Mouse (Mus musculus) ES-E14 (cell line): ENCODE measurements around the gene Prkd3. TPM values are rescaled to one million over a fixed set of nuclear protein-coding genes. Genes with fewer than 3 reads are reported as not detected.

Source experiments
- DNase-seq: peaks from one replicate; pipeline ENCODE4 v3.0.0-alpha.2; 2013; ENCODE audit warnings: low read depth, low spot score
- H3K27ac ChIP-seq: 2 replicates; pipeline ENCODE4 v1.5.1; 2012; ENCODE audit warnings: low read depth, mild to moderate bottlenecking, low read length, moderate library complexity, mixed read lengths; ENCODE audit not compliant: poor library complexity, insufficient read depth, severe bottlenecking
- H3K36me3 ChIP-seq: 2 replicates; pipeline ENCODE4 v1.6.1; 2012; ENCODE audit warnings: mild to moderate bottlenecking, low read length, moderate library complexity, mixed read lengths; ENCODE audit not compliant: control insufficient read depth, poor library complexity, insufficient read depth, severe bottlenecking
- H3K4me1 ChIP-seq, 2 experiments: fragments of 150-350 bp in 1 of 2; sonication (generic) in 1 of 2; 2 replicates each; pipeline ENCODE4 v1.6.1; 2012; ENCODE audit warnings: low read length in 2 of 2, mild to moderate bottlenecking in 1 of 2, mixed read lengths in 1 of 2; ENCODE audit not compliant: control insufficient read depth in 2 of 2, insufficient read depth in 2 of 2, poor library complexity in 1 of 2
- H3K4me3 ChIP-seq, 2 experiments: fragments of 150-350 bp in 1 of 2; sonication (generic) in 1 of 2; 2 replicates each; pipeline ENCODE4 v1.5.1; 2012; ENCODE audit warnings: low read length in 2 of 2, low read depth in 1 of 2, mild to moderate bottlenecking in 1 of 2, mixed read lengths in 1 of 2; ENCODE audit not compliant: insufficient read depth in 1 of 2, poor library complexity in 1 of 2, severe bottlenecking in 1 of 2
- H3K9ac ChIP-seq: 2 replicates; pipeline ENCODE4 v1.6.1; 2012; ENCODE audit warnings: low read depth, mild to moderate bottlenecking, low read length, mixed read lengths; ENCODE audit not compliant: poor library complexity, insufficient read depth, severe bottlenecking
- H3K9me3 ChIP-seq: fragments of 150-350 bp; sonication (generic); 2 replicates; pipeline ENCODE4 v1.6.1; 2012; ENCODE audit warnings: low read depth, mild to moderate bottlenecking, low read length; ENCODE audit not compliant: control insufficient read depth, insufficient read depth
- CHD2 ChIP-seq: IDR thresholded peaks from 2 replicates; pipeline ENCODE4 v1.6.1; 2014; ENCODE audit warnings: mild to moderate bottlenecking, low read depth, low read length, inconsistent platforms
- HCFC1 ChIP-seq: IDR thresholded peaks from 2 replicates; pipeline ENCODE4 v1.6.1; 2012; ENCODE audit warnings: low read length, inconsistent platforms, borderline replicate concordance; ENCODE audit not compliant: insufficient read depth
- MAFK ChIP-seq: IDR thresholded peaks from 2 replicates; pipeline ENCODE4 v1.6.1; 2014; ENCODE audit warnings: mild to moderate bottlenecking, low read depth, low read length, inconsistent platforms; ENCODE audit not compliant: insufficient read depth
- ZC3H11A ChIP-seq: IDR thresholded peaks from 2 replicates; pipeline ENCODE4 v1.6.1; 2012; ENCODE audit warnings: low read depth, mild to moderate bottlenecking, inconsistent platforms, low read length, borderline replicate concordance
- ZNF384 ChIP-seq: IDR thresholded peaks from 2 replicates; pipeline ENCODE4 v1.6.1; 2012; ENCODE audit warnings: low read depth, low read length, inconsistent platforms
- in situ Hi-C, 2 experiments: fragments of 600-800 bp; cut with MboI; formaldehyde crosslinking; loops; one replicate each; pipeline ENCODE4 v1.15.1; 2025; ENCODE audit warnings: low sequenced_read_pairs in 2 of 2, inconsistent platforms in 1 of 2; ENCODE audit not compliant: unreplicated experiment in 2 of 2
- total RNA-seq: library from RNA; depleted of rRNA; stranded (reverse); fragments of 300-350 nt; gene quantifications from 2 replicates; pipeline ENCODE4 v1.2.3, GENCODE M21; 2012

The Prkd3 gene
- total RNA-seq, 1 experiment: 25.7 TPM

DNA sequence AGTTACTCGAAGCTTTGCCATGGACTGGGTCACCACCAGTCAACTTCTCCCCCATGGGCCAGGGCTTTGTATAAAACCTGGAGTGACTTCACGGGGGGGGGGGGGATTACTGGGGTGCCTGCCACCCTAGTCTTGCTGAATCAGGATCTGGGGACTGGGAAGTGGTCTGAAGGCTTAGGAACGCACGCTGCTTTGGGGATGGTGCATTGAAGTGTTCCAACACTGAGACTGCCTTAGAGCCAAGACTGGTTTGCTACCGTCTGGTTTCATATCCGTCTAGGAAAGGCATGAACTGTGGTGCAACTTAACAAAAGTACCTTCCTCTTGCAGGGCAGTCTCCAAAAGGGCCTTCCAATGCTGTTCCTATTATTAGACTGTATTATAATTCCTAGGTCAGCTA lies 102.9 kb downstream of the Prkd3 start:
- DNase-seq: no peak
- H3K9me3 ChIP-seq: no peaks in the 10 kb centered on the region
- peaks cover 21% of the 10 kb centered on the region for H3K36me3 ChIP-seq
- peaks cover 3 to 4% of the 10 kb centered on the region in 2 experiments; a peak in 3 of 4 replicates for H3K4me1 ChIP-seq
- no peak overlapping the region for H3K9ac ChIP-seq
- peak overlapping the region in 1 of 2 experiments; percentile 60; a peak in 2 of 4 replicates for H3K4me3 ChIP-seq
- in situ Hi-C loops: no loop called here
- H3K27ac ChIP-seq: no peak overlapping the region
- TF ChIP-seq MAFK (no peak), ZNF384 (no peak), ZC3H11A (no peak), HCFC1 (no peak), CHD2 (no peak)

DNA sequence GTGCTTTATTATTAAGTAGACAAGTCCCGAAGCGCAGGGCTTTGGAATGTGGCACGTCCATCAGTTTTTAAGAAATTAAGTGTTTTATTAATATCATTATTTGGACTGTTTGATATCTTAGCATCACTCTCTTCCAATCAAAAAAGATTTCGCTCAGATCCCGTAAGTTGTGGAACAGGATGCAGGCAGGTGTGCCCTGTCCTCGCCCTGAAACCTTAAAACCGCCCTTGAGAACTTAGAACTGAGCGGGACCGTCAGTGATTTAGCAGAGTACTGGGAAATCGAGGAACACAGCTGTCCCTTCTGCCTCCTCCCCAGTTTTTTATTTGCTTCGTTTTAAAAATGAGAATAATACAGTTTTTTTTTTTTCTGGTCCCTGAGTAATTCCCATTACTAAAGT lies 103.7 kb downstream of the Prkd3 start:
- Histone ChIP-seq H3K4me3 (peak overlapping the region; percentile 60 to 66), H3K9me3 (no peaks in the 10 kb centered on the region), H3K4me1 (peaks cover 3 to 4% of the 10 kb centered on the region in 2 experiments; a peak in 3 of 4 replicates), H3K36me3 (peaks cover 19% of the 10 kb centered on the region), H3K27ac (peak overlapping the region; percentile 47; the same call in 1 of the 2 replicates), H3K9ac (peak overlapping the region; percentile 93)
- in situ Hi-C loops: no loop called here
- DNase-seq: no peak
- TF ChIP-seq ZC3H11A (no peak), CHD2 (no peak), HCFC1 (no peak), MAFK (no peak), ZNF384 (no peak)

DNA sequence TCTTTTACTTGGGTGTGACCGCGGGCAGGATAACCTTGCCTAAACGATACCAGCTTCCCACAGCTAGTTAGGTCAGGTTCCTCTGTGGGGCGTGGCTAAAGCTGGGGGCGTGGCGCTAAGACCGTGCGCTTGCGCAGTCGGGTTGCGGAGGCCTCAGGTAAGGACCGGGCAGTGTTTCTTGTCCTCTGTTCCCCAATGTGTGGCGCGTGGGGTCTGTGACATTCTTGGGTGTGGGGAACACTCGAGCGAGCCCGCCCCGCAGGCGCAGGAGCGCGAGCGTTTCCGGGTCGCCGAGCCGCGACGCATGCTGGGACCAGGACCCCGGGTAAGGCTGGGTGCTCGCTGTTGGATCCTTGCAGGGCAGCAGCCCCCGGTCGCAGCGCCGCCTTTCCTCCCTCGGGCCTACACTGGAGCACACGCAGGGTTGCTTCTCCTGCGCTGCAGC lies 104.2 kb downstream of the Prkd3 start, which contains the start of gene Cebpzos:
Cebpzos (plus strand) TSS at position 132 of the 445 bp plus-strand sequence.
- Histone ChIP-seq H3K4me1 (peaks cover 3 to 4% of the 10 kb centered on the region in 2 experiments; a peak in 3 of 4 replicates), H3K9me3 (no peaks in the 10 kb centered on the region), H3K9ac (peak within 1 kb of the TSS; percentile 93), H3K4me3 (peak within 1 kb of the TSS; percentile 60 to 66), H3K27ac (peak within 1 kb of the TSS; percentile 57), H3K36me3 (peaks cover 19% of the 10 kb centered on the region)
- peak; percentile 93 for DNase-seq
- in situ Hi-C loops: no loop called here
- TF ChIP-seq ZC3H11A (no peak), ZNF384 (no peak), MAFK (no peak), CHD2 (no peak), HCFC1 (no peak)

DNA sequence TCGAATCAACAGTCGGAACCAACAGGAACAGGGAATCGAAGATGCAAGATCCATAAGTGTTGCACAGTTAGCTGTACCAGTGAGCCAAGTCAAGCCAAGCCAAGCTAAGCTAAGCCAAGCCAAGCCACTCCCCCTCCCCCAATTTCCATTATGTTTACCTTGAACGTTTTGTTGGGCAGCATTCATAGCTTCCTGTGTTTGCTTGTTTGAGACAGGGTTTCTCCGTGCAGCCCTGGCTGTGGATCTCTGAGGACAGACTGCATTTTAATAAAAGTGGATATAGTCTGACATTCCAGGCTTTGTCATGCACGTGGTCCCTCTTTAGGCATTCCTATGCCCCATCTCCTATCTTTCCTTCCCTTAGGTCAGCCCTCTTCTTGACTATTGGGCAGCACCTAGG lies 104.8 kb downstream of the Prkd3 start:
- H3K4me1 ChIP-seq: peaks cover 3 to 4% of the 10 kb centered on the region in 2 experiments; a peak in 3 of 4 replicates
- peaks cover 14% of the 10 kb centered on the region for H3K36me3 ChIP-seq
- peak overlapping the region; percentile 60 to 66 for H3K4me3 ChIP-seq
- H3K9me3 ChIP-seq: no peaks in the 10 kb centered on the region
- TF ChIP-seq HCFC1 (no peak), ZNF384 (no peak), CHD2 (no peak), MAFK (no peak), ZC3H11A (no peak)
- in situ Hi-C loops: no loop called here
- peak overlapping the region; percentile 27; the same call in 1 of the 2 replicates for H3K9ac ChIP-seq
- H3K27ac ChIP-seq: peak overlapping the region; percentile 57; the same call in 1 of the 2 replicates
- no peak for DNase-seq
